Mouse (Mus musculus) stomach, embryonic 15.5 days (tissue): ENCODE data around the gene Cxcr5. TPM values are rescaled to one million over a fixed set of nuclear protein-coding genes. Genes with fewer than 3 reads are reported as not detected.

Experiments used
- polyA plus RNA-seq: library from polyadenylated mRNA; unstranded; fragments of >200 nt; fragmentation: Nextera tagmentation; extraction: Ambion mirVana; gene quantifications from 2 replicates; pipeline ENCODE4 v1.2.1, GENCODE M21; 2015

The Cxcr5 gene
- polyA plus RNA-seq, 1 experiment from 2014 or later, result 0.62 TPM

Other genes with a start within 250 kb of the Cxcr5 start
- 7.9 and 10.1 TPM in 2 replicates for gene C2cd2l, start 241.6 kb downstream of the Cxcr5 start, polyA plus RNA-seq
- 33.2 and 33.5 TPM in 2 replicates for gene Dpagt1, start 235.9 kb downstream of the Cxcr5 start, polyA plus RNA-seq
- gene H2afx, start 227.2 kb downstream of the Cxcr5 start, polyA plus RNA-seq, result 260 and 267 TPM in 2 replicates
- gene Hmbs, start 217.6 kb downstream of the Cxcr5 start, polyA plus RNA-seq, result 155 and 202 TPM in 2 replicates
- 25.8 and 26.4 TPM in 2 replicates for gene Vps11, start 200.2 kb downstream of the Cxcr5 start, polyA plus RNA-seq
- 30.6 and 36.2 TPM in 2 replicates for gene Hyou1, start 182.4 kb downstream of the Cxcr5 start, polyA plus RNA-seq
- gene Slc37a4, start 165.0 kb downstream of the Cxcr5 start, polyA plus RNA-seq, result 31.1 and 34.1 TPM in 2 replicates
- 1,740 and 2,121 TPM in 2 replicates for gene Rps25, start 154.7 kb downstream of the Cxcr5 start, polyA plus RNA-seq
- gene Trappc4, start 154.3 kb downstream of the Cxcr5 start, polyA plus RNA-seq, result 115 and 125 TPM in 2 replicates
- gene Ccdc84, start 143.3 kb downstream of the Cxcr5 start, polyA plus RNA-seq, result 27.4 and 27.9 TPM in 2 replicates
- gene Foxr1, start 120.7 kb downstream of the Cxcr5 start, polyA plus RNA-seq, result not detected in 2 replicates
- 18.2 and 26.2 TPM in 2 replicates for gene Upk2, start 106.9 kb downstream of the Cxcr5 start, polyA plus RNA-seq
- 12.0 and 12.1 TPM in 2 replicates for gene Bcl9l, start 79.1 kb downstream of the Cxcr5 start, polyA plus RNA-seq
- gene Ddx6, start 43.0 kb upstream of the Cxcr5 start, polyA plus RNA-seq, result 18.6 and 19.8 TPM in 2 replicates
- gene Treh, start 111.4 kb upstream of the Cxcr5 start, polyA plus RNA-seq, result 0.13 TPM in 1 of 2 replicates, not detected in the other
- gene Phldb1, start 173.3 kb upstream of the Cxcr5 start, polyA plus RNA-seq, result 24.0 and 25.4 TPM in 2 replicates
- gene Arcn1, start 206.0 kb upstream of the Cxcr5 start, polyA plus RNA-seq, result 189 and 208 TPM in 2 replicates
- gene Ift46, start 206.0 kb upstream of the Cxcr5 start, polyA plus RNA-seq, result 84.3 and 84.4 TPM in 2 replicates
- gene Tmem25, start 237.4 kb upstream of the Cxcr5 start, polyA plus RNA-seq, result 3.4 and 3.8 TPM in 2 replicates
- gene Ttc36, start 241.2 kb upstream of the Cxcr5 start, polyA plus RNA-seq, result 2.3 and 9.4 TPM in 2 replicates